Mouse (Mus musculus) midbrain, embryonic 12.5 days (tissue): ENCODE data around the gene Fto. TPM values are rescaled to one million over a fixed set of nuclear protein-coding genes. Genes with fewer than 3 reads are reported as not detected.

ENCODE experiments used
- ATAC-seq: fragments of 200-750 bp; cut with Nextera tagmentation; 2 replicates; pipeline ENCODE4 v1.8.0; 2017; ENCODE audit warnings: low read depth, moderate TSS enrichment, moderate library complexity; ENCODE audit not compliant: low FRiP score
- H3K27ac ChIP-seq: fragments of 300-500 bp; sonication (generic); replicated peaks from 2 replicates; pipeline ENCODE4 v1.5.1; 2016; ENCODE audit warnings: mild to moderate bottlenecking
- H3K27me3 ChIP-seq: fragments of 300-500 bp; sonication (generic); 2 replicates; pipeline ENCODE4 v1.6.1; 2016; ENCODE audit warnings: mild to moderate bottlenecking
- H3K36me3 ChIP-seq: fragments of 300-500 bp; sonication (generic); 2 replicates; pipeline ENCODE4 v1.6.1; 2016
- H3K4me1 ChIP-seq: fragments of 300-500 bp; sonication (generic); 2 replicates; pipeline ENCODE4 v1.6.1; 2016
- H3K4me2 ChIP-seq: fragments of 300-500 bp; sonication (generic); replicated peaks from 2 replicates; pipeline ENCODE4 v1.6.1; 2016; ENCODE audit warnings: mild to moderate bottlenecking, moderate library complexity
- H3K4me3 ChIP-seq: fragments of 300-500 bp; sonication (generic); 2 replicates; pipeline ENCODE4 v1.5.1; 2016; ENCODE audit warnings: mild to moderate bottlenecking
- H3K9ac ChIP-seq: fragments of 300-500 bp; sonication (generic); replicated peaks from 2 replicates; pipeline ENCODE4 v1.6.1; 2016; ENCODE audit warnings: mild to moderate bottlenecking, moderate library complexity
- H3K9me3 ChIP-seq: fragments of 300-500 bp; sonication (generic); 2 replicates; pipeline ENCODE4 v1.6.1; 2016; ENCODE audit warnings: mild to moderate bottlenecking
- whole genome bisulfite sequencing: fragments of 180-500 bp; shearing (Covaris S2); methylation state at CpG from one replicate; pipeline ENCODE4 v1.1.7; 2016; 5-methylcytosine and 5-hydroxymethylcytosine counted together
- polyA plus RNA-seq: library from polyadenylated mRNA; unstranded; fragments of >200 nt; fragmentation: Nextera tagmentation; extraction: Ambion mirVana; gene quantifications from 2 replicates; pipeline ENCODE4 v1.2.1, GENCODE M21; 2016

Gene Fto
- polyA plus RNA-seq, 1 experiment from 2014 or later = 115 TPM

GRCm38 (mm10) chr8:91648776-91649175 is 335.5 kb downstream of the Fto start:
- Histone ChIP-seq H3K9ac (no peak overlapping the region), H3K27ac (no peak overlapping the region), H3K4me1 (peaks cover 36% of the 10 kb centered on the region), H3K4me3 (no peak overlapping the region), H3K9me3 (no peaks in the 10 kb centered on the region), H3K4me2 (no peak overlapping the region), H3K27me3 (peaks cover 36% of the 10 kb centered on the region), H3K36me3 (no peaks in the 10 kb centered on the region)
- ATAC-seq = no peak
- WGBS = 14% methylated on average over 9 of the region's 9 CpGs

GRCm38 (mm10) chr8:91653561-91653960 is 340.2 kb downstream of the Fto start:
- Histone ChIP-seq H3K4me1 (peaks cover 14% of the 10 kb centered on the region), H3K4me3 (no peak overlapping the region), H3K27ac (no peak overlapping the region), H3K36me3 (no peaks in the 10 kb centered on the region), H3K9me3 (no peaks in the 10 kb centered on the region), H3K4me2 (no peak overlapping the region), H3K27me3 (peaks cover 42% of the 10 kb centered on the region), H3K9ac (no peak overlapping the region)
- no peak for ATAC-seq
- 52% methylated on average over 3 of the region's 3 CpGs for WGBS

GRCm38 (mm10) chr8:91657381-91657780 is 344.1 kb downstream of the Fto start:
- peaks cover 7% of the 10 kb centered on the region; the same call in 1 of the 2 replicates for H3K4me1 ChIP-seq
- no peak for ATAC-seq
- H3K4me3 ChIP-seq = no peak overlapping the region
- 90% methylated on average over 9 of the region's 9 CpGs for WGBS
- H3K4me2 ChIP-seq = no peak overlapping the region
- H3K9ac ChIP-seq = no peak overlapping the region
- peaks cover 39% of the 10 kb centered on the region for H3K27me3 ChIP-seq
- no peaks in the 10 kb centered on the region for H3K36me3 ChIP-seq
- no peaks in the 10 kb centered on the region for H3K9me3 ChIP-seq
- H3K27ac ChIP-seq = no peak overlapping the region

- WGBS = 81% methylated on average over 8 of the region's 8 CpGs
- H3K36me3 ChIP-seq = no peaks in the 10 kb centered on the region
- H3K27me3 ChIP-seq = peaks cover 32% of the 10 kb centered on the region
- H3K4me1 ChIP-seq = peaks cover 6% of the 10 kb centered on the region; the same call in 1 of the 2 replicates
- no peak overlapping the region for H3K9ac ChIP-seq
- no peak overlapping the region for H3K4me2 ChIP-seq
- H3K9me3 ChIP-seq = no peaks in the 10 kb centered on the region
- no peak overlapping the region for H3K27ac ChIP-seq
- no peak for ATAC-seq
- no peak overlapping the region for H3K4me3 ChIP-seq
Observed at GRCm38 (mm10) chr8:91660879-91661278, 347.6 kb downstream of the Fto start.

GRCm38 (mm10) chr8:91669461-91670071 is 356.2 kb downstream of the Fto start:
- Histone ChIP-seq H3K4me1 (peaks cover 20% of the 10 kb centered on the region; the same call in 1 of the 2 replicates), H3K27ac (no peak overlapping the region), H3K9ac (no peak overlapping the region), H3K36me3 (no peaks in the 10 kb centered on the region), H3K4me2 (no peak overlapping the region), H3K4me3 (no peak overlapping the region), H3K9me3 (no peaks in the 10 kb centered on the region), H3K27me3 (peaks cover 40% of the 10 kb centered on the region)
- peak; percentile 76 for ATAC-seq
- WGBS = 42% methylated on average over 16 of the region's 16 CpGs

- WGBS = 72% methylated on average over 3 of the region's 3 CpGs
- Histone ChIP-seq H3K4me1 (peaks cover 13% of the 10 kb centered on the region; the same call in 1 of the 2 replicates), H3K4me3 (no peak overlapping the region), H3K9me3 (no peaks in the 10 kb centered on the region), H3K9ac (no peak overlapping the region), H3K36me3 (no peaks in the 10 kb centered on the region), H3K27ac (no peak overlapping the region), H3K4me2 (no peak overlapping the region), H3K27me3 (peaks cover 45% of the 10 kb centered on the region)
- no peak for ATAC-seq
Observed at GRCm38 (mm10) chr8:91676928-91677327, 363.6 kb downstream of the Fto start.

- peaks cover 57% of the 10 kb centered on the region for H3K27me3 ChIP-seq
- WGBS = 42% methylated on average over 15 of the region's 15 CpGs
- H3K27ac ChIP-seq = no peak overlapping the region
Observed at GRCm38 (mm10) chr8:91679451-91679850, 366.1 kb downstream of the Fto start.

GRCm38 (mm10) chr8:91680125-91680524 is 366.8 kb downstream of the Fto start:
- no peak for ATAC-seq
- Histone ChIP-seq H3K4me2 (no peak overlapping the region), H3K27ac (no peak overlapping the region), H3K27me3 (peaks cover 60% of the 10 kb centered on the region), H3K4me1 (peaks cover 9% of the 10 kb centered on the region; the same call in 1 of the 2 replicates), H3K4me3 (no peak overlapping the region), H3K9me3 (no peaks in the 10 kb centered on the region), H3K9ac (no peak overlapping the region), H3K36me3 (no peaks in the 10 kb centered on the region)
- 69% methylated on average over 5 of the region's 5 CpGs for WGBS

More at GRCm38 (mm10) chr8:91679451-91679850, 366.1 kb downstream of the Fto start:
- Histone ChIP-seq H3K9me3 (no peaks in the 10 kb centered on the region), H3K9ac (no peak overlapping the region), H3K4me1 (peaks cover 7% of the 10 kb centered on the region; the same call in 1 of the 2 replicates), H3K4me2 (no peak overlapping the region), H3K4me3 (no peak overlapping the region), H3K36me3 (no peaks in the 10 kb centered on the region)
- no peak for ATAC-seq

- WGBS = 70% methylated on average over 6 of the region's 6 CpGs
- Histone ChIP-seq H3K4me3 (no peak overlapping the region), H3K4me2 (no peak overlapping the region), H3K9me3 (no peaks in the 10 kb centered on the region), H3K36me3 (no peaks in the 10 kb centered on the region), H3K4me1 (peaks cover 6% of the 10 kb centered on the region; the same call in 1 of the 2 replicates), H3K27ac (no peak overlapping the region), H3K9ac (no peak overlapping the region), H3K27me3 (peaks cover 49% of the 10 kb centered on the region)
- no peak for ATAC-seq
Observed at GRCm38 (mm10) chr8:91684596-91685317, 371.4 kb downstream of the Fto start.

- 15% methylated on average over 3 of the region's 3 CpGs for WGBS
- H3K36me3 ChIP-seq = no peaks in the 10 kb centered on the region
- H3K9me3 ChIP-seq = no peaks in the 10 kb centered on the region
- no peak for ATAC-seq
- no peak overlapping the region for H3K9ac ChIP-seq
- H3K4me2 ChIP-seq = no peak overlapping the region
- peaks cover 44% of the 10 kb centered on the region for H3K27me3 ChIP-seq
- peaks cover 6% of the 10 kb centered on the region; the same call in 1 of the 2 replicates for H3K4me1 ChIP-seq
- H3K4me3 ChIP-seq = no peak overlapping the region
- H3K27ac ChIP-seq = no peak overlapping the region
Observed at GRCm38 (mm10) chr8:91685408-91685807, 372.1 kb downstream of the Fto start.

- ATAC-seq = no peak; the same call in 1 of the 2 replicates
- Histone ChIP-seq H3K27me3 (0 out of 2 replicates have a peak, but pooled peaks cover 11% of the 10 kb centered on the region), H3K27ac (no peak overlapping the region), H3K4me1 (peaks cover 4% of the 10 kb centered on the region; the same call in 1 of the 2 replicates), H3K9ac (no peak overlapping the region), H3K4me3 (no peak overlapping the region), H3K9me3 (no peaks in the 10 kb centered on the region), H3K36me3 (no peaks in the 10 kb centered on the region), H3K4me2 (no peak overlapping the region)
- WGBS = 41% methylated on average over 15 of the region's 15 CpGs
Observed at GRCm38 (mm10) chr8:91692056-91692721, 378.9 kb downstream of the Fto start.

- no peak overlapping the region for H3K4me3 ChIP-seq
- no peak overlapping the region for H3K27ac ChIP-seq
- no peaks in the 10 kb centered on the region for H3K36me3 ChIP-seq
- no peak overlapping the region for H3K9ac ChIP-seq
- no peak overlapping the region for H3K4me2 ChIP-seq
- ATAC-seq = no peak
- peaks cover 44% of the 10 kb centered on the region for H3K27me3 ChIP-seq
- 66% methylated on average over 5 of the region's 5 CpGs for WGBS
- H3K9me3 ChIP-seq = 0 out of 2 replicates have a peak, but pooled peaks cover 3% of the 10 kb centered on the region
- peaks cover 27% of the 10 kb centered on the region for H3K4me1 ChIP-seq
Observed at GRCm38 (mm10) chr8:91706533-91706932, 393.2 kb downstream of the Fto start.
